Mouse (Mus musculus): Measurements from ENCODE around the gene Gm43517. TPM values are rescaled to one million over a fixed set of nuclear protein-coding genes. Genes with fewer than 3 reads are reported as not detected.

The Gm43517 gene
- total RNA-seq, 2 experiments from 2014 or later: not detected

DNA sequence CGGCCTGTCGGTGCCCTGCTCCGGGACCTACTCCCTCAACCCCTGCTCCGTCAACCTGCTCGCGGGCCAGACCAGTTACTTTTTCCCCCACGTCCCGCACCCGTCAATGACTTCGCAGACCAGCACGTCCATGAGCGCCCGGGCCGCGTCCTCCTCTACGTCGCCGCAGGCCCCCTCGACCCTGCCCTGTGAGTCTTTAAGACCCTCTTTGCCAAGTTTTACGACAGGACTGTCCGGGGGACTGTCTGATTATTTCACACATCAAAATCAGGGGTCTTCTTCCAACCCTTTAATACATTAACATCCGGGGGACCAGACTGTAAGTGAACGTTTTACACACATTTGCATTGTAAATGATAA is 637 bp downstream of the Gm43517 start:
- no peak for DNase-seq

DNA sequence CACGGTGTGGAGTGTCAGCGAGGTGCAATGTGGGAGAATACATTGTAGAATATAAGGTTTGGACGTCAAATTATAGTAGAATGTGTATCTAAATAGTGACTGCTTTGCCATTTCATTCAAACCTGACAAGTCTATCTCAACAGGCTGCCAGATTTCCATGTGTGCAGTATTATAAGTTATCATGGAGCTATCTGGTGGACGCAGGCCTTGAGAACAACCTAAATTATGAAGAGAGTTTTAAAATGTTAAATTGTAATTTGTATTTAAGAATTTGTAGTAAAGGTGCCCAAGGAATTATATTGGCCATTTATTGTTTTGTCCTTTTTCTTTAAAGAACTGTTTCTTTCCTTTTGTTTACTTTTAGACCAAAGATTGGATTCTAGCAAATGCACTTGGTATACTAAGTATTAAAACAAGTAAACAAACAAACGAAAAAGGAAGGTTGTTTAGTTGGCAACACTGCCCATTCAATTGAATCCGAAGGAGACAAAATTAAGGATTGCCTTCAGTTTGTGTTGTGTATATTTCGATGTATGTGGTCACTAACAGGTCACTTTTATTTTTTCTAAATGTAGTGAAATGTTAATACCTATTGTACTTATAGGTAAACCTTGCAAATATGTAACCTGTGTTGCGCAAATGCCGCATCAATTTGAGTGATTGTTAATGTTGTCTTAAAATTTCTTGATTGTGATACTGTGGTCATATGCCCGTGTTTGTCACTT is 1.3 kb downstream of the Gm43517 start:
- DNase-seq: no peak

- DNase-seq: no peak
These were observed 3.1 kb downstream of the Gm43517 start for GRCm38 (mm10) chr12:49387856-49388598.

DNA sequence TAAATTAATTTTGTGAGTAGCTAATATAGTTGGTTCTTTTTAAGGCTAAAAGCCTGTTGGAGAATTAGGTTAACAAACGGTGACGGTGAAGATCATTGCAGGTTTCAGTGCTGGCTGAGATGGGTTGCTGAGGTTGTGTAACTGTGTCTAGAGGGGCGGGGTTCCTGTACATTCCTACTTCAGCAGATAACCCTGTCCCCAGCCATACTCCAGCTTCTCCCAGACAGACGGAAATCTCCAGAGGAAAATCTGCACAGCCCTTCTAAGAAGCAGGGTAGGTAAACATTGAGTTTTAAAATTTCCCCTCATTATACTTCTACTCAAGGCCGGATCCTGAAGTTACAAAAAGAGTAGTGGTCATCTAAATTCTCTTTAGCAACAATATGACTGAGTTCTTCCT is 4.7 kb downstream of the Gm43517 start:
- no peak for DNase-seq

GRCm38 (mm10) chr12:49390257-49390656 is 5.3 kb downstream of the Gm43517 start:
- DNase-seq: no peak

DNA sequence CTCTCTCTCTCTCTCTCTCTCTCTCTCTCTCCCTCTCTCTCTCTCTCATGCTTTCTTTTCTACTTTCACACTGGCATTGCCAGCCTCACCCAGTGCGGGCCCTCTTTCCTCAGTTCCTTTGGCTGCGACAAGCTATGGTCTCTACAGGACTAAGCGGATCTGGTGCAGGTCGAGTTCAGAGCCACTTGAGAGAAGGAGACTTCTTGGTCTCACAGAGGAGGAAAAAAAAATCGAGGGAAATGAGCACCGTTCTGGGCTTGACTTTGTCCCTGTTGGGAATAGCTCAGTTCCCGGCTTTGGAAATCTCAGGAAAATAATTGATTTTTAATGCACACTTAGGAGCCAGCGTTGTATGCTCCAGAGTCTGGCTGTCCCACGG is 5.9 kb downstream of the Gm43517 start:
- no peak for DNase-seq

DNA sequence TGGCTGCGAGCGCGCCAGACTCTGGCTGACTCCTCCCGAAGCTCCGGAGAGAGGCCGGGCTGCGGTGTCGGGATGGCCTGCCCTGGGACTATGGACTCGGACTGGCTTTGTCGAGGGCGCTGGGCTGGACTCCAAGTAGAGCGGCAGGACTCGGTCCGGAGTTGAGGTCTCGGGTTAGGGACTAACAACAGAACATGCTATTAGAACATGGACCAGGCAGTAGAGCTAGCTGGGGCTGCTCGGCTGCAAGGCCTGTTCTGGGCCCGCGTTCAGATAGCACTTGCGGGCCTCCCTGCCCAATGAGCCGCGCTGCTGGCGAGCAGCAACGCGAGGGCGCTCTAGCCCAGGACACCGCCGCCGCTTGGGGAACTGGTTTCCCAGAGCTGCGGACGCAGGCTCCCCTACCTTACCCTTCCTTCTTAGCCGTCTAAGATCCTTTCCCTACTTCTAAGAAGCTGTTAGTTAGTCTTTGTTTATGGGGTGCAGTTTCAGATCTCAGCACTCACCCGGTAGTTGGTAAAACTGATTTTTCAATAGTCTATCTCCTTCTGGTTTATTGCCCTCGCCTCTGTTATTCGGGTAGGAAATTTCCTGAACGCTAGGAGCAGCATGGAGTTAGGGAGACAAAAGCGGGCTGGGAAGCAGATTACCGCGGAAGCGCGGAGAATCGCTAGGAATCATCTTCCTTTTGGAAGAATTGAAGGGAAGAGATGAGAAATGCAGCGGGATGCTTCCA is 6.5 kb downstream of the Gm43517 start:
- no peak for DNase-seq

DNA sequence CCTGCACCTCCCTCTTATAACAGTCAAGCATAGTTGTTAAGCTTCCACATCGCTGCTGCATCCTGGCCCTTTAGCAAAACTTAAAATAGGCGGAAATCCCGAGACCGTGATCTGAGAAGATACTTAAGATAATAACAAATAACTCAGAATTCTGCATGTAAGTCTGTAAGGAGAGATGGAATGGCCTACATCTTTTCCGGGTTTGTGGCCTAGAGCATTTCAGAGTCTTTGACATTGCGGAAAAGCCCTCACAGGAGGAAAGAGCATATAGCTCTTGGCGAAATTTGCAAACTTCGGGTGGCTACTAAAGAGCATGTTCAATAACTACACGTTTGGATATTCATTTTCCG is 7.0 kb downstream of the Gm43517 start:
- DNase-seq: no peak

- no peak for DNase-seq
These were observed 7.9 kb downstream of the Gm43517 start for GRCm38 (mm10) chr12:49392876-49393275.

DNA sequence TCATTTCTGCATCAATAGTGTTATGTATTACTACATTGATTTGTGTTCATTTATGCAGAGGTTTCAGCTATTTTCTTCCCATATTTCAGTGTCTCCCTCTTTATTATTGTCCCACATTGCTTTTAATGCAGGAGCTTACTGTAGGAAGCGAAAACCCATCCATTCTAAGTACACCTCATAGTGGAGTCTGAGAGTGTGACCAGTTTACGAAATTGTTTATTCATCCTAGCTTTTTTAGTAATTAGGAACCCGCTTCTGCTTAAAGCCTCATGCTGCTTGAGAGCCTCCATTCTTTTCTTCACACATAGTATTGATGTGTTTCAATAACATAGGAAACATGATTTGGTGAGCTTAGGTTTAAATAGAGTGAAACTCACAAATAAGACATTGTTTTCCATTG is 8.7 kb downstream of the Gm43517 start:
- no peak for DNase-seq

- DNase-seq: no peak
These were observed 9.2 kb downstream of the Gm43517 start for GRCm38 (mm10) chr12:49394181-49394580.

DNA sequence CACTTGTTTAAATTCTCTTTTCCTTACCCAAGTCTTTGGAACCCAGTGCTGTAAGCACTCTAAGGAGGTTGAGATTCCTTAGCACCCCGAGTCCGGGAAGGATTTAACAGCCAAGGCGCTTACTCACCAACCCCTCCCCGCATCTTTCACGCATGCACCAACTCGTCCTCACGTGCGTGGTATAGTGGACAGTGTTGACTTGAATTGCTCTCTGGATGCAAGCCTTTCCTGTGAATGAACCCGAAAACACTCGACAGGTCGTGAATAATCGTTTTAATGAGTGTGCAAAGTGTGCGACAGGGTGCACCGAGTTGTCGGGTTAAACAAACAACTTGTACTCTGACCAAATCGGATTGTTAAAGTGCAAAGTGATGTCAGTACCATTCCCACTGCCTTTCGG is 9.9 kb downstream of the Gm43517 start:
- DNase-seq: no peak

DNA sequence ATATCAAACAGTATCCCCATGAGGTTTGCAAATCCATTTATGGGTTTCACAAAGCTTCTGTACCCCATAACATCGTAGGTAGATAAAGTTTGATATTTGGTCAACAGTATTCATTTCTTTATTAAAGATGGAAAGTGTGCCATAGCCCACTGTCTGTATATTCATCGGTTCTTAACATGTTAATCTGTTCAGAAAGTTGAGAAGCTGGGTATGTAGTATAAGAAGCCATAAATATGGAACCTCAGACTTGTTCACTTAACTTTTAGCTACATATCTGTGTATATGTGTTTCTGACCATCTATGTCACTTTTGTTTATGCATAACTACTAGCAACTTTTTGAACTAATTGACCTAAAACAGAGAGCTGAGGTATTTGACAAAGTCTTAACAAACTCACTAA is 11.0 kb downstream of the Gm43517 start:
- DNase-seq: no peak

DNA sequence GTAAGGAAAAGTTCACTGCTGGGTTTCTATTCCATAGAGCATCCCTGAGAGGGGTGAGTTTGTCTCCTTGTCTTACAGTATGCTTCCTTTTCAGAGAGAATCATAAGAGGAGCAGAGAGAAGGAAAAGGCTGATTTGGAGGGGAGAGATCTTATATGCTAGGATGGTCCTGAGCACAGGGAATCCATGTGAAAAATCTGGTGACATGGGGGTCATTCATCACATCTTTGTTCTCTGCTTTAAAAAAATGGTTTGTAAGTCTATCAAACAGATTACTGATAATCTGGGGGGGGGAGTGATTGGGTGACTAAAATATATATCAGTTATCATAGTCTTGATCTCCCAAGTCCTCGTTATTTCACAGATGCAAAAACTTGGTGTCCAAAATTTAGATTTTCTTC is 11.8 kb downstream of the Gm43517 start:
- DNase-seq: no peak

DNA sequence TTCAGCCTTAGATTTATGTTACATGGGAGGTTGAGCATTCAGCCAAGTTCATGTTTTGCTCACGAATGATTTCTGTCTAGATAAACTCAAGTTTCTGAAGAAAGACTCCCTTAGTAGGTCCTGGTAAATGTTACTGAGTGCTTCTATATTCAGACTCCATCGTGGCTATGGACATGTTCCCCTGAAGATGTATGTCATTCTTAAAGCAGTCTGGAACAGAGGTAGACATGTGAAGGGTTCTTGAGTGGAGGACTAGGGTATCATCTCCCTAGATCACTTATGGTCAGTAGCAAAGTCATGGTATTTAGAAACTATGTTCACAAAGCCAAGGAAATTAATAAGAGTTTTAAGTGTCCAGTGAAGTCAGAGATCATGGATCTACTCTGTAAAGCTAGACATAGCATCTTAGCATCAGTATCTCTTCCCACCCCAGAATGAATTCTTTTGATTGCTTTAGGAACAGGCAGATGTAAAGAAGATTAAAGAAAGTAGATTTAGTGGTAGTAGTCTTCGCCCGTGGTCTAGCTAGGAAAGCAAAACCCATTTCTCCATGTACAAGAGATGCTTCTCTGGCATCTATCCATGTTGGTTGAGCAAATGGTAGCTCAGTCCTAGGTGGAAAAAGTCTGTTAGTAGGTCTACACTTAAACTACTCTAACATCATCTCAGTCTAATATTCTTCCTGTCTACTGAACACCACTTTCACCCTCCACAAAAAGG is 12.6 kb downstream of the Gm43517 start:
- DNase-seq: no peak

DNA sequence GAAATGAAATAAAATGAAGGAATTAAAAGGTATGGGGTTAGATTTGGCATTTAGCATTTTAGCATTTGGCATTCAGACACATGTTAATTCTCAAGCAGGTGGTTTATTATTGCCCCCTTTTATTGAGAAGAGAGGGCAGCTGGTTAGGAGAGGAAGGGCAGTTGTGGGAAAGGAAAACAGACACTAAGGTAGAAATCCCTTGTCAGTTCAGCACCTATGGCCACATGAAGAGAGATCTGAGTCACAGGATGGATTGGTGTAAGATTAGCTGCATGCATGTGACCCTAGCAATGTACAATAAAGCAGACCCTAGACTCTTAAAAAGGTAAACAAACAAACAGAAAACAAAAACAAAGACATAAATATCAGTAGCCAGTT is 13.2 kb downstream of the Gm43517 start:
- no peak for DNase-seq

DNA sequence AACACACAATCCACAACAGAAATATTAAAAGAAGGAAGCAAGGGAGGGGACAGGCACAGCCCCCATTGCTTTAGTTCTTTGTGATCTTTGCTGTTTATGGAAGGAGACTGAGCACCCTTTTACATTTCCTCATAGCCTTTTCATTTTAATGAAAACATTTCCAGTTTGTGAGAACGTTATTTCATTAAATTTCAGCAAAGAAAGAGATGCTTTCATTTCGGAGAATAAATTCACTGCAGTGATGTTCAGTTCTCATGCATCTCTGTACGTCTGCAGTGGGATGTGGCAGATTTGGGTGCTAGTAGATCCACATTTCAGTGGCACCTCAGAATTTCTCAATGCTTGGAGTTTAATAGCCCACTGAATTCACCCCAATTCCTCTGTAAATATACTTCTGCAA is 13.7 kb downstream of the Gm43517 start:
- no peak for DNase-seq

DNA sequence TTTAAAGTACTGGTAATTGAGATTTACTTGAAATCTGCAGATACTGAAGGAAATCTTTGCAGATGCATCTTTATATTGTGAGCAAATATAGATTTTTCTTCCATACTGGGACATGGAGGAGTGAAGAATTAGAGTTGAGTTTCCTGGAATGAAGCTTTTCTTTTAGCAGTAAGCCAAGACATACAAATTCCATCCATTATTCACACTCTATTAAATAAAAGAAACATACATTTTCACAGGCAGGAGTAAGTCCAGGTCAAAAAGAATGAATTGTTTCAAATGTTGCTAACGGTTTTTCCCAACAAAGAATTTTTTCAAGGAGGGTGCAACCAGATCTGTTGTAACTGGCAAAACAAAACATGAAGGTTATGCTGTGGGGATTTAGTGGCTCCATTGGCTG is 14.6 kb downstream of the Gm43517 start:
- no peak for DNase-seq

DNA sequence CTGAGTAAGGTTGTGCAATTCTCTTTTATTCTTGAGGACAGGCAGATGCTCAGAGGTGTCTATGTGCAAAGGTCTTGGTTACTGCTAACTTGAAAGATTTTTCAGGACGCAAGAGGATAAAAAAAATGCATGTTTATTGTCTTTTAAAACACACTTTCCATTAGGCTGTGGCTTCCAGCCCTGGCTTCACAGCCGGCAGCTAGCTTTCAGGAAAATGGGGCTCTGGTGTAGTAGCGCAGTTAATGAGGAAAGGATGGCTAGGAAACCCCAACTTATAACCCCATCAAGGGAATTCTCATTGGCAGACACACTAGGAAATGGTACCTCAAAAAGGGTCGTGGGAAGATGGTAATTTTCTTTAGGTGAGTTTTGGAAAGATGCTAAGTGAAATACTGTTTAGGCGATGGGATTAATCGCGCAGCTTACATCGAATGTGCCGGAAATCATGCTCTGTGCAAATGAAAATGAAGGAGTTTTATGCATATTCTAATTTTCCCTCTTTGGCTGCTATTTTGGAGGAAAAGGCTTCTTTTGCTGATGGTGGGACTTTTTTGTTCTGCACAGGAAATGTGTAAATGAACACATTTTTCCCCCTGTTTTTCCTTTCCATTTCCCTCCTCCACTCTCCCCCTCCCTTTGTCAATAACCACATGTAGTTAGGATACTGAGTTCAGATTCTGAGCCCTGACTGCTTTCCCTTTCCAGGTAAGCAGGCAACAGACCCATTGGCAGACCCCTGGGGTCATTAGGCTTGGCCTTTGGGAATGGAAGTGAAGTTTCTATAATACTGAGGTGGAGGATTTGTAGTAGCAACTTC is 15.3 kb downstream of the Gm43517 start:
- no peak for DNase-seq

GRCm38 (mm10) chr12:49400853-49401118 is 15.8 kb downstream of the Gm43517 start:
- no peak for DNase-seq

DNA sequence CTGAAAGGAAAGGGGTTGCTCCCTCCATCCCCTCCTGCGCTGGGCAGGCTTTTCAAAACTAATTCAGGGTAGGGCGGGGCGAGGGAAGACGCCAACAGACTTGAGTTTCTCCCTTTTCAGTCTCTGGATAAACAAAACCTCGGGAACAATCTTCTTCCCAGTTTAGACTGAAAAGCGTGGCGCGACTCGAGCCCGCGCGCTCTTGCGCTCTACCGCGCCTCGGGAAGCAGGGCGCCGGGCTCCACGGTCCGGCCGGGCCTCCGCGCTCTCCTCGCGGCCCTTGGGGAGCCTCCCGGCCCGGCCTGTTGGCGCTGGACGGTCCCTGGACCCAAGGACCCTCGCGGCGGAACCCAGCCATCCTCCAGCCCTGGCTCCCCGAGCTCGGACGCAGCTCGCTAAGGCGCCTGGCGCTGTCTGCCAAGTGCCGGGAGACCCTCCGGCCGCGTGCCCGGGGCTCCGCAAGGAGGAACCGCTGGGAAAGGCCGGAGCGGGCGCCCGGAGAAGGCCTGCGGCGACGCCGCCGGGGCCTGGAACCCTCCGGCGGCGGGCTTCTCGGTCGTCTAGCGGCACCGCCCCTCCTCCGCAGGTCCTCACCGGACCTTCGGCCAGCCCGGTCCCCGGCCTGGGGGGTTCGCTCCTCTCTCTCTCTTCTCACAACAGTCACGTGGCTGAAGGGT is 16.3 kb downstream of the Gm43517 start:
- no peak for DNase-seq

DNA sequence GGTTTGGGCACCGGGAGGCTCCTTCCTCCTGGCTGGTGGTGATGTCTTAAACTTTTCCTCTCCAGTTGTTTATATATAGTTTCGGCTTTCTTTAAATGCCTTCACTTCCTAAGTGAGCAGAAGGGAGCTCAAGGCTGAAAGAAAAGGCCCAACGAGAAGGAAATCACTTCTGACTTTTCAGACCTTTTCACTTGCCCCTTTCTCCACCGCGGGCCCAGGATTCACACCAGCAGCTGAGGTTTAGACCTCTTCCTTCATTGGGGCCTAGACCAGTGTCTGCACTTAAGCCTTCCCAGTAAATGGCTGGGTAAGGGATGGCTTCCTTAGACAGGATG is 16.8 kb downstream of the Gm43517 start:
- DNase-seq: no peak

Measured in gastrocnemius, postnatal 25 days (tissue).